Mouse (Mus musculus) kidney, embryonic 14.5 days (tissue): ENCODE results near the gene Braf. TPM values are rescaled to one million over a fixed set of nuclear protein-coding genes. Genes with fewer than 3 reads are reported as not detected.
A peak's percentile ranks its signal among the peaks of the same experiment; 100 is the strongest.

Experiments
- ATAC-seq: fragments of 200-750 bp; cut with Nextera tagmentation; 2 replicates; pipeline ENCODE4 v1.8.0; 2017; ENCODE audit warnings: moderate number of reproducible peaks, mild to moderate bottlenecking, moderate TSS enrichment, moderate library complexity; ENCODE audit not compliant: low FRiP score, low TSS enrichment
- H3K27ac ChIP-seq: fragments of 300-500 bp; sonication (generic); 2 replicates; pipeline ENCODE4 v1.5.1; 2014; ENCODE audit warnings: low read depth, mild to moderate bottlenecking, low read length, moderate library complexity, mixed read lengths
- H3K27me3 ChIP-seq: fragments of 300-500 bp; sonication (generic); 2 replicates; pipeline ENCODE4 v1.6.1; 2014; ENCODE audit warnings: mild to moderate bottlenecking, low read length; ENCODE audit not compliant: control insufficient read depth, insufficient read depth
- H3K36me3 ChIP-seq: fragments of 300-500 bp; sonication (generic); 2 replicates; pipeline ENCODE4 v1.6.1; 2014; ENCODE audit warnings: low read length, mixed read lengths; ENCODE audit not compliant: control insufficient read depth, insufficient read depth
- H3K4me1 ChIP-seq: fragments of 300-500 bp; sonication (generic); 2 replicates; pipeline ENCODE4 v1.6.1; 2014; ENCODE audit warnings: low read length, mixed read lengths; ENCODE audit not compliant: control insufficient read depth, insufficient read depth
- H3K4me2 ChIP-seq: fragments of 300-500 bp; sonication (generic); replicated peaks from 2 replicates; pipeline ENCODE4 v1.6.1; 2014; ENCODE audit warnings: low read depth, mild to moderate bottlenecking, low read length
- H3K4me3 ChIP-seq: fragments of 300-500 bp; sonication (generic); 2 replicates; pipeline ENCODE4 v1.5.1; 2014; ENCODE audit warnings: mild to moderate bottlenecking, low read length
- H3K9ac ChIP-seq: fragments of 300-500 bp; sonication (generic); 2 replicates; pipeline ENCODE4 v1.6.1; 2014; ENCODE audit warnings: low read depth, mild to moderate bottlenecking, low read length, moderate library complexity
- H3K9me3 ChIP-seq: fragments of 300-500 bp; sonication (generic); 2 replicates; pipeline ENCODE4 v1.6.1; 2016; ENCODE audit warnings: low read length; ENCODE audit not compliant: control insufficient read depth
- WGBS: fragments of 180-500 bp; shearing (Covaris S2); extraction: QIAGEN DNeasy Blood & Tissue Kit; methylation state at CpG from one replicate; pipeline ENCODE4 v1.1.7; 2014; 5-methylcytosine and 5-hydroxymethylcytosine counted together
- polyA plus RNA-seq: library from polyadenylated mRNA; unstranded; fragments of >200 nt; fragmentation: Nextera tagmentation; extraction: Ambion mirVana; gene quantifications from 2 replicates; pipeline ENCODE4 v1.2.1, GENCODE M21; 2014

Braf gene
- polyA plus RNA-seq, 1 experiment from 2014 or later, result 17.4 TPM

DNA sequence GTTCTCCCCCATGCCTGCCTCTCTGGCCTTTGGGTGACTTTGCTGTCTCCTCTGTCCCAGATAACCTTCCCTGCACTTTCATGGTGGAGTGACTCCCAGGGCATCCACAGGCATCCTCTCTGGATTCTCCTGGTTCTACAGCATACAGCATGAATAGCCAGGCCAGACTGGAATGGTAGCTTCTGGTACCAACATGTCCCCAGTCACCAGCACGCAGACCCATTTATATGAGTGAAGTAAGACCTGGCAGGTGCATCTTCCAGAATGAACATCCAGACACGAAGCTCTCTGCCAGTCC, 169.7 kb downstream of the Braf start:
- Histone ChIP-seq H3K4me3 (no peak overlapping the region; the same call in 1 of the 2 replicates), H3K4me1 (peaks cover 35% of the 10 kb centered on the region), H3K27ac (no peak overlapping the region), H3K4me2 (peak overlapping the region; percentile 79), H3K9me3 (no peaks in the 10 kb centered on the region), H3K27me3 (no peaks in the 10 kb centered on the region), H3K9ac (no peak overlapping the region), H3K36me3 (no peaks in the 10 kb centered on the region)
- ATAC-seq, result no peak
- 83% methylated on average over 2 of the region's 2 CpGs for WGBS

DNA sequence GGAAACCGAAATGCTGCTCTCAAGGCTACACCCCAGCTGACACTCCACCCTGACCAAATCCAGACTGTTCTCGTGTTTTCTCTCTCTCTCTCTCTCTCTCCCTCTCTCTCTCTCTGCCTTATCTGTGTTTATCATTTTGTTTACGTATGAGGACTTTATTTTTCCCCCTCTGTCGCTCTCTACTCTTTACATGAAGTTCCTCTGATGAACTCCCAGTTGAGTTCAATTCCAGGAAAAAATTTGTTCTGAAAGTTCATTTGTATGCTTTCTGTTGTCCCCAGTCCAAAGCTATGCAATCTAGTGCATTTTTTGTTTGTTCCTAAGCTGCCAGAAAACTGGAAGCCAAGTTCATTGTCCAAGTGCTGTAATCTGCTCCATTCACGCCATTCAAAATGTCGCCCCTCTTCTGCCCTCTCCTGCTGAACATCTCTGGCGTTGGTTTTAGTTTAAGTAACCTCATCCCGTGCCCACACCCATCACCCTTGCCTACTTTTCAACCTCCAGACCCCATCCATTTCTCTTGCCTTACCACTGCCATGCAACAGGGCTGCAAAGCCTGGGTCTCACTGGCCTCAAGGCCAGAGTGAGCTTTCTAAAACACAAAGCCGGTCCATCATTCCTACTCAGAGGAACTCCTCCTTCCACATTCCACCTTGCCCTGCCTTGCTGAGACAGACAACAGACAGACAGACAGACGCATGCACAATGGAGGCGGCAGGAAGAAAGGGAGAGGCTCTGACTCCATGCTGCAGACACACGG, 170.2 kb downstream of the Braf start:
- peaks cover 35% of the 10 kb centered on the region for H3K4me1 ChIP-seq
- no peaks in the 10 kb centered on the region for H3K27me3 ChIP-seq
- no peaks in the 10 kb centered on the region for H3K9me3 ChIP-seq
- ATAC-seq, result no peak
- H3K4me3 ChIP-seq, result no peak overlapping the region
- 0 out of 2 replicates have a peak overlapping the region, but pooled peaks have one; percentile 79 for H3K4me2 ChIP-seq
- no peak overlapping the region; the same call in 1 of the 2 replicates for H3K9ac ChIP-seq
- no peak overlapping the region for H3K27ac ChIP-seq
- no peaks in the 10 kb centered on the region for H3K36me3 ChIP-seq
- WGBS, result 63% methylated on average over 12 of the region's 12 CpGs

Other genes with a start within 250 kb of the Braf start
- 23.3 and 31.8 TPM in 2 replicates for gene Dennd2a, start 167.6 kb downstream of the Braf start, polyA plus RNA-seq
- 13.8 and 24.4 TPM in 2 replicates for gene Adck2, start 151.6 kb downstream of the Braf start, polyA plus RNA-seq
- 2.1 TPM in 1 of 2 replicates, not detected in the other for gene Gm42420, start 139.7 kb downstream of the Braf start, polyA plus RNA-seq
- 304 and 445 TPM in 2 replicates for gene Ndufb2, start 132.9 kb downstream of the Braf start, polyA plus RNA-seq
- gene Mrps33, start 85.5 kb upstream of the Braf start, polyA plus RNA-seq, result 208 and 276 TPM in 2 replicates
- 0.15 TPM in 1 of 2 replicates, not detected in the other for gene Tmem178b, start 147.8 kb upstream of the Braf start, polyA plus RNA-seq